In the genomic region with DNA sequence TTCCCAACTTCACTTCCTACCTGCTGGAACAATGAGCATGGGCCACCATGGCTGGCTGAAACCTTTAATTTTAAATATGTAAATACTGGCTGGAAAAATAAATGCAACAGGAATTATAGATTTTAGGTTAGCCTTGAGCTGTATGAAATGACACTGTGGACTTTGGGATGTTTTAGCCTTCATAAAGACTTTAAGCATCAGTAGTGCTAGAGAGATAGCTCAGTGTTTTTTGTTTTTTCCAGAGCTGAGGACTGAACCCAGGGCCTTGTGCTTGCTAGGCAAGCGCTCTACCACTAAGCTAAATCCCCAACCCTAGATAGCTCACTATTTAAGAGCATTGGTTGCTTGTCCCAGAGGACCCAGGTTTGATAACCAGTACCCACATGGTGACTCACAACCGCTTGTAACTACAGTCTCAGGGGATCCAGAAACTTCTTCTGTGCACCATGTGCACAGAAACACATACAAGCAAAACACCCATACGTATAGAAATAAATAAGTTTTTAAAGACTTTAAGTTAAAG, we compare ENCODE assay signal across 21 mouse cellular contexts. TPM values are rescaled to one million over a fixed set of nuclear protein-coding genes. Genes with fewer than 3 reads are reported as not detected.
"Had no signal": no experiment of that assay in that cellular context is flagged by ENCODE, and none has a peak within 500 bp of the region (broad histone marks: within the 10 kb centered on the region; RNA-seq: fewer than 3 reads in every experiment).

No protein-coding gene starts in this region.

- H3K4me1 ChIP-seq: lung, embryonic 15.5 days; midbrain, embryonic 13.5 days; midbrain, embryonic 15.5 days; neural tube, embryonic 12.5 days; stomach, embryonic 15.5 days had no signal

- H3K27me3 ChIP-seq: lung, embryonic 15.5 days; midbrain, embryonic 13.5 days; midbrain, embryonic 15.5 days; neural tube, embryonic 12.5 days; stomach, embryonic 15.5 days had no signal

- H3K27ac ChIP-seq: lung, embryonic 15.5 days; macrophage; midbrain, embryonic 13.5 days; midbrain, embryonic 15.5 days; neural tube, embryonic 12.5 days; stomach, embryonic 15.5 days; stomach, postnatal 0 days had no signal

- H3K9ac ChIP-seq: lung, embryonic 15.5 days; midbrain, embryonic 13.5 days; midbrain, embryonic 15.5 days; neural tube, embryonic 12.5 days; stomach, embryonic 15.5 days had no signal

- H3K4me3 ChIP-seq: lung, embryonic 15.5 days; megakaryocyte, embryonic 14.5 days; midbrain, embryonic 13.5 days; midbrain, embryonic 15.5 days; neural tube, embryonic 12.5 days; stomach, embryonic 15.5 days had no signal

- H3K36me3 ChIP-seq: lung, embryonic 15.5 days; midbrain, embryonic 13.5 days; midbrain, embryonic 15.5 days; neural tube, embryonic 12.5 days; stomach, embryonic 15.5 days had no signal

- DNase-seq: lung, adult 2 months; lung, postnatal 14 days; lung, postnatal 36 days; right cerebral cortex, postnatal 14 days; thymus, adult 2 months; thymus, postnatal 36 days had no signal

- ATAC-seq: lung, postnatal 0 days; midbrain, embryonic 13.5 days; midbrain, embryonic 15.5 days had no signal

- H3K4me2 ChIP-seq: lung, embryonic 15.5 days; midbrain, embryonic 11.5 days; midbrain, embryonic 13.5 days; midbrain, embryonic 15.5 days; neural tube, embryonic 12.5 days; stomach, embryonic 15.5 days had no signal

- H3K9me3 ChIP-seq: lung, embryonic 15.5 days; midbrain, embryonic 13.5 days; midbrain, embryonic 15.5 days; neural tube, embryonic 12.5 days; stomach, embryonic 15.5 days had no signal

RNA-seq across cellular contexts. Expression of gene Rnf183, which starts 2.3 kb away (rescaled TPM):
- total RNA-seq: megakaryocyte progenitor cell, adult 5-6 weeks; midbrain, postnatal 0 days; monocyte, adult 5-6 weeks; neutrophil, adult 5-6 weeks had no signal
- polyA plus RNA-seq: lung, postnatal 0 days; macrophage; midbrain, embryonic 11.5 days; neural tube, embryonic 12.5 days; spleen, adult 2 months; stomach, embryonic 15.5 days had no signal

RNA-seq across cellular contexts. Expression of gene Wdr31, which starts 33.4 kb away (rescaled TPM):
- total RNA-seq: monocyte, adult 5-6 weeks had no signal

RNA-seq across cellular contexts. Expression of gene Bspry, which starts 42.5 kb away (rescaled TPM):
- total RNA-seq: megakaryocyte progenitor cell, adult 5-6 weeks had no signal
